ENCODE assay signal across 8 mouse cellular contexts in genomic region chr15:77153625-77154024, GRCm38 (mm10).
DNase-seq lines count a peak whose midpoint lies in the region; ATAC-seq and TF ChIP-seq lines count a peak whose summit lies in the region.

No protein-coding gene starts in this region.

- H3K36me3 ChIP-seq in ES-E14 (ENCODE audit: control insufficient read depth, insufficient read depth, low read length, poor library complexity, severe bottlenecking) = no peaks in the 10 kb centered on the region
- no peaks in the 10 kb centered on the region for H3K36me3 ChIP-seq in forebrain, embryonic 11.5 days (ENCODE audit: control insufficient read depth, insufficient read depth, low read length)
- no peaks in the 10 kb centered on the region for H3K36me3 ChIP-seq in heart, embryonic 16.5 days (ENCODE audit: control insufficient read depth, insufficient read depth)
- H3K36me3 ChIP-seq in liver, embryonic 14.5 days (replicated peaks; ENCODE audit: control insufficient read depth, insufficient read depth, low read depth) = no peaks in the 10 kb centered on the region
- H3K36me3 ChIP-seq in neural tube, embryonic 15.5 days = no peaks in the 10 kb centered on the region

- TF ChIP-seq EP300 in liver, embryonic 14.5 days (IDR thresholded peaks at IDR 0.05; ENCODE audit: low read depth) = no peak

- TF ChIP-seq CTCF in liver, embryonic 14.5 days (IDR thresholded peaks at IDR 0.05; ENCODE audit: low read depth) = no peak

- WGBS in forebrain, embryonic 11.5 days = 1% methylated on average over 12 of the region's 12 CpGs
- WGBS in heart, embryonic 16.5 days = 2% methylated on average over 12 of the region's 12 CpGs
- WGBS in liver, embryonic 14.5 days (ENCODE audit: insufficient replicate concordance) = 5% methylated on average over 12 of the region's 12 CpGs
- WGBS in neural tube, embryonic 15.5 days = under 1% methylated on average over 12 of the region's 12 CpGs

- peak; percentile 80 for DNase-seq in ES-E14 (ENCODE audit: low read depth, low spot score)
- peak; percentile 89 for DNase-seq in brain, embryonic 18.5 days (ENCODE audit: low read depth, low spot score)
- peak; percentile 89 for DNase-seq in forebrain, embryonic 11.5 days (ENCODE audit: low spot score)
- peak; percentile 83 to 92 for DNase-seq in kidney, postnatal 36 days
- DNase-seq in liver, embryonic 14.5 days (ENCODE audit: low read depth in 3 of 3, low spot score in 3 of 3) = peak in 2 of 3 experiments; percentile 28 to 31
- no peak for DNase-seq in natural killer cell, adult 2 months (ENCODE audit: low spot score in 2 of 2)

- peaks cover 6 to 28% of the 10 kb centered on the region in 2 experiments; a peak in 3 of 4 replicates for H3K4me1 ChIP-seq in ES-E14 (ENCODE audit: control insufficient read depth in 2 of 2, insufficient read depth in 2 of 2, low read length in 2 of 2, poor library complexity in 1 of 2)
- H3K4me1 ChIP-seq in forebrain, embryonic 11.5 days (replicated peaks; ENCODE audit: control insufficient read depth, insufficient read depth, low read length) = peaks cover 16% of the 10 kb centered on the region; the same call in 1 of the 2 replicates
- H3K4me1 ChIP-seq in heart, embryonic 16.5 days (ENCODE audit: control insufficient read depth, insufficient read depth, low read length) = peaks cover 48% of the 10 kb centered on the region
- peaks cover 4 to 21% of the 10 kb centered on the region in 2 experiments; a peak in 3 of 4 replicates for H3K4me1 ChIP-seq in liver, embryonic 14.5 days (replicated peaks; ENCODE audit: control insufficient read depth in 2 of 2, insufficient read depth in 2 of 2, low read length in 1 of 2)
- H3K4me1 ChIP-seq in neural tube, embryonic 15.5 days = peaks cover 47% of the 10 kb centered on the region

- peak overlapping the region; percentile 59 to 63 for H3K4me3 ChIP-seq in ES-E14 (ENCODE audit: insufficient read depth in 1 of 2, low read depth in 1 of 2, low read length in 2 of 2, poor library complexity in 1 of 2, severe bottlenecking in 1 of 2)
- H3K4me3 ChIP-seq in forebrain, embryonic 11.5 days (ENCODE audit: low read depth, low read length) = peak overlapping the region; percentile 47
- H3K4me3 ChIP-seq in heart, embryonic 16.5 days (ENCODE audit: low read length) = peak overlapping the region; percentile 68
- H3K4me3 ChIP-seq in liver, embryonic 14.5 days (ENCODE audit: insufficient read depth in 1 of 2, low read depth in 2 of 2, low read length in 2 of 2) = peak overlapping the region; percentile 49 to 64
- peak overlapping the region; percentile 67 for H3K4me3 ChIP-seq in neural tube, embryonic 15.5 days (replicated peaks)

- peak overlapping the region; percentile 77 for H3K4me2 ChIP-seq in forebrain, embryonic 11.5 days (ENCODE audit: low read depth, low read length, severe bottlenecking)
- peak overlapping the region; percentile 78 for H3K4me2 ChIP-seq in heart, embryonic 16.5 days (ENCODE audit: low read depth, low read length)
- H3K4me2 ChIP-seq in liver, embryonic 14.5 days (ENCODE audit: low read depth) = peak overlapping the region; percentile 50
- H3K4me2 ChIP-seq in neural tube, embryonic 15.5 days = peak overlapping the region; percentile 84

- H3K27ac ChIP-seq in ES-E14 (ENCODE audit: insufficient read depth, low read depth, low read length, poor library complexity, severe bottlenecking) = peak overlapping the region; percentile 35; the same call in 1 of the 2 replicates
- peak overlapping the region; percentile 90 for H3K27ac ChIP-seq in forebrain, embryonic 11.5 days (ENCODE audit: low read depth, low read length)
- peak overlapping the region; percentile 92 for H3K27ac ChIP-seq in heart, embryonic 16.5 days (ENCODE audit: low read length)
- no peak overlapping the region for H3K27ac ChIP-seq in liver, embryonic 14.5 days
- peak overlapping the region; percentile 97 for H3K27ac ChIP-seq in neural tube, embryonic 15.5 days (replicated peaks)

- in situ Hi-C loops in ES-E14 (cut with MboI; ENCODE audit: low sequenced_read_pairs in 2 of 2, unreplicated experiment in 2 of 2) = no loop called here

- peak; percentile 94 for ATAC-seq in forebrain, embryonic 11.5 days (replicated peaks; ENCODE audit: low FRiP score)
- ATAC-seq in heart, embryonic 16.5 days (replicated peaks; ENCODE audit: extremely low read depth, insufficient read depth, low FRiP score) = peak; percentile 91
- peak; percentile 68; the same call in 1 of the 2 replicates for ATAC-seq in liver, embryonic 14.5 days (ENCODE audit: insufficient read depth)
- peak; percentile 95 for ATAC-seq in neural tube, embryonic 15.5 days (ENCODE audit: low FRiP score)

- no peaks in the 10 kb centered on the region for H3K27me3 ChIP-seq in forebrain, embryonic 11.5 days (ENCODE audit: control insufficient read depth, insufficient read depth, low read length)
- no peaks in the 10 kb centered on the region for H3K27me3 ChIP-seq in heart, embryonic 16.5 days (ENCODE audit: control insufficient read depth, insufficient read depth, low read length)
- no peaks in the 10 kb centered on the region for H3K27me3 ChIP-seq in liver, embryonic 14.5 days (ENCODE audit: control insufficient read depth, insufficient read depth, low read length)
- H3K27me3 ChIP-seq in neural tube, embryonic 15.5 days (replicated peaks) = no peaks in the 10 kb centered on the region

- no peaks in the 10 kb centered on the region for H3K9me3 ChIP-seq in ES-E14 (ENCODE audit: control insufficient read depth, insufficient read depth, low read depth, low read length)
- H3K9me3 ChIP-seq in forebrain, embryonic 11.5 days (ENCODE audit: control insufficient read depth, low read length) = no peaks in the 10 kb centered on the region
- no peaks in the 10 kb centered on the region for H3K9me3 ChIP-seq in heart, embryonic 16.5 days (replicated peaks; ENCODE audit: control insufficient read depth, low read length)
- H3K9me3 ChIP-seq in liver, embryonic 14.5 days (ENCODE audit: control insufficient read depth, low read length) = no peaks in the 10 kb centered on the region
- no peaks in the 10 kb centered on the region for H3K9me3 ChIP-seq in neural tube, embryonic 15.5 days (replicated peaks)

- peak overlapping the region; percentile 48; the same call in 1 of the 2 replicates for H3K9ac ChIP-seq in ES-E14 (ENCODE audit: insufficient read depth, low read depth, low read length, poor library complexity, severe bottlenecking)
- H3K9ac ChIP-seq in forebrain, embryonic 11.5 days (ENCODE audit: low read length) = peak overlapping the region; percentile 73
- peak overlapping the region; percentile 77 for H3K9ac ChIP-seq in heart, embryonic 16.5 days (ENCODE audit: low read length)
- H3K9ac ChIP-seq in liver, embryonic 14.5 days (replicated peaks) = peak overlapping the region; percentile 27; the same call in 1 of the 2 replicates
- peak overlapping the region; percentile 86 for H3K9ac ChIP-seq in neural tube, embryonic 15.5 days (replicated peaks)

TF ChIP-seq in ES-E14, 5 proteins besides CTCF, POLR2A, EP300 and RAD21:
- TF ChIP-seq MAFK (IDR thresholded peaks at IDR 0.05; ENCODE audit: insufficient read depth, low read depth, low read length) (no peak), ZC3H11A (IDR thresholded peaks at IDR 0.05; ENCODE audit: borderline replicate concordance, low read depth, low read length) (no peak), CHD2 (IDR thresholded peaks at IDR 0.05; ENCODE audit: low read depth, low read length) (no peak), ZNF384 (IDR thresholded peaks at IDR 0.05; ENCODE audit: low read depth, low read length) (no peak), HCFC1 (IDR thresholded peaks at IDR 0.05; ENCODE audit: borderline replicate concordance, insufficient read depth, low read length) (no peak)

Comparison
In these comparisons a context has a peak if more than half of its experiments do, and no peak if none do; other contexts are left out.
1. DNase-seq: peak in ES-E14 (single experiment), brain, embryonic 18.5 days (single experiment), forebrain, embryonic 11.5 days (single experiment), kidney, postnatal 36 days (2 of 2) and liver, embryonic 14.5 days (2 of 3); none in natural killer cell, adult 2 months (0 of 2).
2. H3K9ac ChIP-seq: peak in every context shown above with its lines; median percentile 86 in neural tube, embryonic 15.5 days; 77 in heart, embryonic 16.5 days; 73 in forebrain, embryonic 11.5 days; 48 in ES-E14; 27 in liver, embryonic 14.5 days.
3. Peak in every context shown above with its lines, with median percentiles within 50 percentile points of each other: H3K4me3 ChIP-seq, ATAC-seq and H3K4me2 ChIP-seq.